Mouse (Mus musculus): ENCODE measurements around the gene Gm10153.
"Not testable (repeated sequence)": the region's sequence is repeated elsewhere in the genome, so short reads cannot be mapped to it uniquely, and the experiment has no call there.

The Gm10153 gene

GRCm38 (mm10) chr7:142143506-142144010, 46.6 kb downstream of the Gm10153 start:
- not testable (repeated sequence) for DNase-seq (ENCODE audit: low spot score in 2 of 2)

GRCm38 (mm10) chr7:142140696-142141095, 49.5 kb downstream of the Gm10153 start:
- no peak for DNase-seq (ENCODE audit: low spot score in 2 of 2)

All from frontal cortex, postnatal 14 days (tissue).